Mouse (Mus musculus): Measurements from ENCODE around the gene Lrmda.

Gene Lrmda

GRCm38 (mm10) chr14:22715581-22716378, 696.3 kb downstream of the Lrmda start:
- no peak for DNase-seq (ENCODE audit: low spot score in 2 of 2)

GRCm38 (mm10) chr14:22719968-22720367, 700.5 kb downstream of the Lrmda start:
- no peak for DNase-seq (ENCODE audit: low spot score in 2 of 2)

- DNase-seq (ENCODE audit: low spot score in 2 of 2): no peak
Measured at GRCm38 (mm10) chr14:22721845-22722244, 702.3 kb downstream of the Lrmda start.

GRCm38 (mm10) chr14:22727548-22727947, 708.0 kb downstream of the Lrmda start:
- DNase-seq (ENCODE audit: low spot score in 2 of 2): no peak

- no peak for DNase-seq (ENCODE audit: low spot score in 2 of 2)
Measured at GRCm38 (mm10) chr14:22728611-22729223, 709.2 kb downstream of the Lrmda start.

- no peak for DNase-seq (ENCODE audit: low spot score in 2 of 2)
Measured at GRCm38 (mm10) chr14:22738603-22739002, 719.1 kb downstream of the Lrmda start.

GRCm38 (mm10) chr14:22742527-22742926, 723.0 kb downstream of the Lrmda start:
- no peak for DNase-seq (ENCODE audit: low spot score in 2 of 2)

GRCm38 (mm10) chr14:22743264-22743663, 723.8 kb downstream of the Lrmda start:
- no peak for DNase-seq (ENCODE audit: low spot score in 2 of 2)

GRCm38 (mm10) chr14:22744701-22745100, 725.2 kb downstream of the Lrmda start:
- DNase-seq (ENCODE audit: low spot score in 2 of 2): no peak

- no peak for DNase-seq (ENCODE audit: low spot score in 2 of 2)
Measured at GRCm38 (mm10) chr14:22745263-22745881, 725.9 kb downstream of the Lrmda start.

- DNase-seq (ENCODE audit: low spot score in 2 of 2): no peak
Measured at GRCm38 (mm10) chr14:22745882-22746480, 726.5 kb downstream of the Lrmda start.

- no peak for DNase-seq (ENCODE audit: low spot score in 2 of 2)
Measured at GRCm38 (mm10) chr14:22747816-22748215, 728.3 kb downstream of the Lrmda start.

- no peak for DNase-seq (ENCODE audit: low spot score in 2 of 2)
Measured at GRCm38 (mm10) chr14:22750409-22750808, 730.9 kb downstream of the Lrmda start.

- DNase-seq (ENCODE audit: low spot score in 2 of 2): no peak
Measured at GRCm38 (mm10) chr14:22751290-22751689, 731.8 kb downstream of the Lrmda start.

- DNase-seq (ENCODE audit: low spot score in 2 of 2): no peak
Measured at GRCm38 (mm10) chr14:22754633-22755032, 735.1 kb downstream of the Lrmda start.

- no peak for DNase-seq (ENCODE audit: low spot score in 2 of 2)
Measured at GRCm38 (mm10) chr14:22757493-22757892, 738.0 kb downstream of the Lrmda start.

GRCm38 (mm10) chr14:22759216-22759615, 739.7 kb downstream of the Lrmda start:
- no peak for DNase-seq (ENCODE audit: low spot score in 2 of 2)

GRCm38 (mm10) chr14:22759673-22760072, 740.2 kb downstream of the Lrmda start:
- DNase-seq (ENCODE audit: low spot score in 2 of 2): peak; percentile 1 to 7

- no peak for DNase-seq (ENCODE audit: low spot score in 2 of 2)
Measured at GRCm38 (mm10) chr14:22760241-22761039, 740.9 kb downstream of the Lrmda start.

GRCm38 (mm10) chr14:22781709-22782108, 762.2 kb downstream of the Lrmda start:
- DNase-seq (ENCODE audit: low spot score in 2 of 2): no peak

- DNase-seq (ENCODE audit: low spot score in 2 of 2): no peak
Measured at GRCm38 (mm10) chr14:22782365-22782764, 762.9 kb downstream of the Lrmda start.

All from spleen, postnatal 36 days (tissue).